In genomic region chr7:64099606-64100005, GRCm38 (mm10) we compare ENCODE assay signal across 29 mouse cellular contexts. TPM values are rescaled to one million over a fixed set of nuclear protein-coding genes. Genes with fewer than 3 reads are reported as not detected.
DNase-seq lines count a peak whose midpoint lies in the region; ATAC-seq and TF ChIP-seq lines count a peak whose summit lies in the region.
"Had no signal": no experiment of that assay in that cellular context is flagged by ENCODE, and none has a peak within 500 bp of the region (broad histone marks: within the 10 kb centered on the region; RNA-seq: fewer than 3 reads in every experiment).

No protein-coding gene starts in this region.

- TF ChIP-seq CTCF in thymus, adult 2 months (IDR thresholded peaks at IDR 0.05; ENCODE audit: borderline replicate concordance, control insufficient read depth, extremely low read depth, insufficient read depth, low read length, poor library complexity): no peak

- no peaks in the 10 kb centered on the region for H3K27me3 ChIP-seq in heart, embryonic 10.5 days (ENCODE audit: insufficient read depth, poor library complexity, severe bottlenecking)
- H3K27me3 ChIP-seq in heart, embryonic 11.5 days (ENCODE audit: control insufficient read depth, insufficient read depth, low read length): no peaks in the 10 kb centered on the region
- no peaks in the 10 kb centered on the region for H3K27me3 ChIP-seq in thymus, adult 2 months (ENCODE audit: control insufficient read depth, insufficient read depth, low read length)
- H3K27me3 ChIP-seq: CH12.LX; forebrain, embryonic 13.5 days; heart, embryonic 12.5 days; heart, embryonic 15.5 days; hindbrain, embryonic 13.5 days had no signal

- H3K9ac ChIP-seq in heart, embryonic 11.5 days (ENCODE audit: low read depth, low read length): no peak overlapping the region
- H3K9ac ChIP-seq: forebrain, embryonic 13.5 days; forebrain, postnatal 0 days; heart, embryonic 12.5 days; heart, embryonic 15.5 days; hindbrain, embryonic 13.5 days had no signal

- no peak overlapping the region for H3K4me2 ChIP-seq in heart, embryonic 11.5 days
- H3K4me2 ChIP-seq: forebrain, embryonic 13.5 days; heart, embryonic 12.5 days; heart, embryonic 15.5 days; hindbrain, embryonic 13.5 days had no signal

- no peaks in the 10 kb centered on the region for H3K4me1 ChIP-seq in heart, embryonic 10.5 days
- H3K4me1 ChIP-seq in heart, embryonic 11.5 days (ENCODE audit: control insufficient read depth, insufficient read depth, low read length): no peaks in the 10 kb centered on the region
- H3K4me1 ChIP-seq in thymus, adult 2 months (replicated peaks; ENCODE audit: control insufficient read depth, insufficient read depth, low read length): peaks cover 18% of the 10 kb centered on the region
- H3K4me1 ChIP-seq: forebrain, embryonic 10.5 days; forebrain, embryonic 13.5 days; heart, embryonic 12.5 days; heart, embryonic 15.5 days; hindbrain, embryonic 10.5 days; hindbrain, embryonic 13.5 days had no signal

- WGBS in heart, embryonic 10.5 days: 80% methylated on average over 3 of the region's 3 CpGs
- 83% methylated on average over 3 of the region's 3 CpGs for WGBS in heart, embryonic 11.5 days (ENCODE audit: insufficient replicate concordance)
- WGBS in thymus, adult 2 months: 83% methylated on average over 3 of the region's 3 CpGs

- H3K4me3 ChIP-seq in heart, embryonic 10.5 days: no peak overlapping the region
- no peak overlapping the region for H3K4me3 ChIP-seq in heart, embryonic 11.5 days (ENCODE audit: low read depth, low read length)
- H3K4me3 ChIP-seq in thymus, adult 2 months (ENCODE audit: control insufficient read depth, insufficient read depth, low read length): no peak overlapping the region
- H3K4me3 ChIP-seq: forebrain, embryonic 10.5 days; forebrain, embryonic 13.5 days; gastrocnemius, adult 2 months; heart, embryonic 12.5 days; heart, embryonic 15.5 days; hindbrain, embryonic 10.5 days; hindbrain, embryonic 13.5 days had no signal

- ATAC-seq in heart, embryonic 11.5 days (replicated peaks; ENCODE audit: insufficient number of reproducible peaks, low FRiP score, low TSS enrichment): no peak
- ATAC-seq: forebrain, embryonic 13.5 days; forebrain, postnatal 0 days; hindbrain, embryonic 16.5 days; Patski had no signal

- TF ChIP-seq POLR2A in thymus, adult 2 months (IDR thresholded peaks at IDR 0.05; ENCODE audit: control insufficient read depth, extremely low read depth, insufficient read depth, low read length, poor library complexity): no peak

- H3K9me3 ChIP-seq in heart, embryonic 10.5 days: no peaks in the 10 kb centered on the region
- H3K9me3 ChIP-seq in heart, embryonic 11.5 days (replicated peaks; ENCODE audit: control insufficient read depth, low read length): no peaks in the 10 kb centered on the region
- H3K9me3 ChIP-seq: forebrain, embryonic 10.5 days; forebrain, embryonic 13.5 days; G1E; heart, embryonic 12.5 days; heart, embryonic 15.5 days; hindbrain, embryonic 10.5 days; hindbrain, embryonic 13.5 days had no signal

- peak; percentile 58 for DNase-seq in heart, embryonic 10.5 days (ENCODE audit: low spot score)
- peak; percentile 24 for DNase-seq in thymus, adult 2 months
- no peak for DNase-seq in thymus, postnatal 25 days
- peak; percentile 56 for DNase-seq in thymus, postnatal 14 days
- DNase-seq in lung, adult 18-20 months: no peak
- DNase-seq in layer of hippocampus, postnatal 25 days (ENCODE audit: extremely low spot score in 1 of 2, low spot score in 1 of 2): no peak
- DNase-seq: adrenal gland, postnatal 10 days; adrenal gland, postnatal 36 days; B cell, adult 2 months; cerebellum, adult 18-20 months; cerebellum, adult 9-10 months; cerebellum, postnatal 14 days; forebrain, postnatal 0 days; gastrocnemius, adult 2 months; gastrocnemius, postnatal 14 days; heart, adult 18-20 months; heart, postnatal 10 days; heart, postnatal 36 days had no signal

- H3K27ac ChIP-seq in heart, embryonic 10.5 days: no peak overlapping the region
- no peak overlapping the region for H3K27ac ChIP-seq in heart, embryonic 11.5 days (ENCODE audit: low read depth, low read length)
- no peak overlapping the region for H3K27ac ChIP-seq in thymus, adult 2 months (ENCODE audit: control insufficient read depth, insufficient read depth, low read length)
- H3K27ac ChIP-seq: forebrain, embryonic 10.5 days; forebrain, embryonic 13.5 days; gastrocnemius, adult 2 months; heart, embryonic 15.5 days; hindbrain, embryonic 10.5 days; hindbrain, embryonic 13.5 days had no signal

- H3K36me3 ChIP-seq in heart, embryonic 10.5 days: no peaks in the 10 kb centered on the region
- no peaks in the 10 kb centered on the region for H3K36me3 ChIP-seq in heart, embryonic 11.5 days (ENCODE audit: control insufficient read depth, insufficient read depth, low read length)
- no peaks in the 10 kb centered on the region for H3K36me3 ChIP-seq in thymus, adult 2 months (ENCODE audit: control insufficient read depth, insufficient read depth, low read length)
- H3K36me3 ChIP-seq: forebrain, embryonic 10.5 days; G1E; heart, embryonic 12.5 days; heart, embryonic 15.5 days; hindbrain, embryonic 10.5 days; hindbrain, embryonic 13.5 days had no signal

RNA-seq across cellular contexts. Expression of gene Trpm1, which starts 54.0 kb away (rescaled TPM):
- 0.21 and 0.37 TPM in 2 replicates for polyA plus RNA-seq in heart, embryonic 10.5 days (2016; fragmentation: Nextera tagmentation; extraction: Ambion mirVana)
- polyA plus RNA-seq in heart, embryonic 11.5 days (2014; fragmentation: Nextera tagmentation; extraction: Ambion mirVana): 0.31 TPM in 1 of 2 replicates, not detected in the other
- polyA plus RNA-seq in thymus, adult 2 months (2012; rRNA removed): 1.7 and 2.3 TPM in 2 replicates
- total RNA-seq in layer of hippocampus, postnatal 25 days (2021): under 1 TPM; 0.27 to 0.35 TPM
- total RNA-seq: adrenal gland, postnatal 36 days; forebrain, postnatal 0 days had no signal
- polyA plus RNA-seq: G1E; heart, embryonic 12.5 days had no signal

Comparison
In these comparisons a context has a peak if more than half of its experiments do, and no peak if none do; other contexts are left out.
1. DNase-seq: peak in heart, embryonic 10.5 days (single experiment), thymus, adult 2 months (single experiment) and thymus, postnatal 14 days (single experiment); none in thymus, postnatal 25 days (single experiment), lung, adult 18-20 months (0 of 2) and layer of hippocampus, postnatal 25 days (0 of 2).